Mouse (Mus musculus) liver, postnatal 0 days (tissue): Measurements from ENCODE around the gene Six3.

Source experiments
- CTCF ChIP-seq: sonication (generic); IDR thresholded peaks from 2 replicates; pipeline ENCODE4 v1.5.1; 2016; ENCODE audit warnings: antibody characterized with exemption, low read depth
- EP300 ChIP-seq: IDR thresholded peaks from 2 replicates; pipeline ENCODE4 v1.6.1; 2016; ENCODE audit warnings: antibody characterized with exemption, low read depth, mild to moderate bottlenecking

DNA sequence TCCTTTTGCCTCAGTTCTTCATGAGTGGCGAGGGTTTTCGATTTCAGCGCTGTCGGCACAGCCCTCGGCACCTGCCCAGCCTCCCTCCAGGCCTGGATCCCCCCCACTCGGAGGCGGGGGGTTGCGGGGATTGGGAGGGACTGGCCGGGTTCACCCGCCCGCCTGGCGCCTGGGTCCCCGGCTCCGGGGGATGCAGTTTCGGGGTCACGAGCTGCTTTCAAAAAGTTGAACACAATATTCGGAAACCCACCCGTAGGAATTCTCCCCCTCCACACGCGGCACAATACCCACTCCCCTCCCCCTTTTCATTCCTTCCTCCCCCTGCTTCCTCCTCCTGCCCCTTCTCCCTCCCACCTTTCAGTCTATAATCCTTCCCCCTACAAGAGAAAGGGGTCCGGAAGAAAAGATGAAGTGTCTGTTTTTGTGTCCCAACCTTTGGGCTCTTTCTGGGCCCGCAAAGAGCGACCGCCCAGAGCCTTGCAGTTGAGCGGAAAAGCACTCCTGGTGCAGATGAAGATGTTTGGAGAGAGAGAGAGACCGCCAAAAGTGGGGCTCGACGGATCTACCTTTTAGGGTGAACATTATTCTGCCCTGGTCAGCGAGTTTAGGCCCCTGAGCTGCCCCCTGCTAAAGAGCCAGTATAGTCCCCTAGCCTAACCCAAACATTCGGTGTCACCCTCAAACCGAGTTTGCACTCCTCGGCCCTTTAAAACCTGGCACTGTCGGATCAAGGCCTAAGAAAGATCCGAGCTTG is 5.1 kb downstream of the Six3 start:
- TF ChIP-seq CTCF, result no peak
- TF ChIP-seq EP300, result no peak
